In genomic region chr14:97586962-97587361, GRCm38 (mm10) we compare ENCODE assay signal across 9 mouse cellular contexts.
DNase-seq lines count a peak whose midpoint lies in the region; ATAC-seq and TF ChIP-seq lines count a peak whose summit lies in the region.
"Had no signal": no experiment of that assay in that cellular context is flagged by ENCODE, and none has a peak within 500 bp of the region (broad histone marks: within the 10 kb centered on the region; RNA-seq: fewer than 3 reads in every experiment).

No protein-coding gene starts in this region.

- no peak overlapping the region for H3K9ac ChIP-seq in lung, postnatal 0 days (replicated peaks; ENCODE audit: low read depth)
- H3K9ac ChIP-seq in forebrain, embryonic 14.5 days (ENCODE audit: low read length) = no peak overlapping the region
- H3K9ac ChIP-seq in stomach, postnatal 0 days (ENCODE audit: low read length) = no peak overlapping the region
- H3K9ac ChIP-seq in heart, embryonic 12.5 days = no peak overlapping the region
- H3K9ac ChIP-seq: embryonic facial prominence, embryonic 12.5 days; liver, embryonic 15.5 days had no signal

- ATAC-seq in lung, postnatal 0 days = peak; percentile 56; the same call in 1 of the 2 replicates
- ATAC-seq in forebrain, embryonic 14.5 days = peak; percentile 29; the same call in 1 of the 2 replicates
- no peak for ATAC-seq in stomach, postnatal 0 days (ENCODE audit: low FRiP score, low TSS enrichment)
- ATAC-seq in heart, embryonic 12.5 days (ENCODE audit: insufficient number of reproducible peaks, low FRiP score) = no peak

- WGBS in lung, postnatal 0 days = 16% methylated on average over 4 of the region's 4 CpGs
- WGBS in forebrain, embryonic 14.5 days = 3% methylated on average over 4 of the region's 4 CpGs
- 21% methylated on average over 4 of the region's 4 CpGs for WGBS in stomach, postnatal 0 days
- WGBS in heart, embryonic 12.5 days = 32% methylated on average over 4 of the region's 4 CpGs

- H3K27me3 ChIP-seq in lung, postnatal 0 days (replicated peaks; ENCODE audit: insufficient read depth, low read length) = no peaks in the 10 kb centered on the region
- H3K27me3 ChIP-seq in forebrain, embryonic 14.5 days (replicated peaks; ENCODE audit: control insufficient read depth, insufficient read depth, low read length) = no peaks in the 10 kb centered on the region; the same call in 1 of the 2 replicates
- H3K27me3 ChIP-seq in stomach, postnatal 0 days (ENCODE audit: control insufficient read depth, insufficient read depth, low read length) = no peaks in the 10 kb centered on the region
- H3K27me3 ChIP-seq in heart, embryonic 12.5 days (replicated peaks) = no peaks in the 10 kb centered on the region
- H3K27me3 ChIP-seq: embryonic facial prominence, embryonic 12.5 days; liver, embryonic 15.5 days had no signal

- no peak overlapping the region for H3K4me3 ChIP-seq in lung, postnatal 0 days (ENCODE audit: low read depth, low read length)
- no peak overlapping the region for H3K4me3 ChIP-seq in forebrain, embryonic 14.5 days (ENCODE audit: low read depth, low read length)
- no peak overlapping the region for H3K4me3 ChIP-seq in stomach, postnatal 0 days (ENCODE audit: low read depth, low read length)
- H3K4me3 ChIP-seq in heart, embryonic 12.5 days = no peak overlapping the region
- H3K4me3 ChIP-seq: embryonic facial prominence, embryonic 12.5 days; liver, embryonic 15.5 days had no signal

- H3K27ac ChIP-seq in lung, postnatal 0 days (ENCODE audit: low read length) = no peak overlapping the region
- H3K27ac ChIP-seq in forebrain, embryonic 14.5 days (ENCODE audit: low read depth, low read length) = no peak overlapping the region
- no peak overlapping the region for H3K27ac ChIP-seq in stomach, postnatal 0 days (replicated peaks)
- no peak overlapping the region for H3K27ac ChIP-seq in heart, embryonic 12.5 days (ENCODE audit: poor library complexity, severe bottlenecking)
- H3K27ac ChIP-seq: embryonic facial prominence, embryonic 12.5 days; liver, embryonic 15.5 days had no signal

- no peaks in the 10 kb centered on the region for H3K4me1 ChIP-seq in lung, postnatal 0 days (ENCODE audit: insufficient read depth, low read depth, low read length)
- peaks cover 7% of the 10 kb centered on the region for H3K4me1 ChIP-seq in forebrain, embryonic 14.5 days (ENCODE audit: control insufficient read depth, insufficient read depth, low read length)
- H3K4me1 ChIP-seq in stomach, postnatal 0 days (replicated peaks; ENCODE audit: control insufficient read depth, insufficient read depth) = no peaks in the 10 kb centered on the region
- no peaks in the 10 kb centered on the region for H3K4me1 ChIP-seq in heart, embryonic 12.5 days (replicated peaks)
- H3K4me1 ChIP-seq: embryonic facial prominence, embryonic 12.5 days; liver, embryonic 15.5 days had no signal

- no peak for TF ChIP-seq EP300 in lung, postnatal 0 days (IDR thresholded peaks at IDR 0.05)
- no peak for TF ChIP-seq EP300 in stomach, postnatal 0 days (optimal IDR thresholded peaks at IDR 0.05)

- H3K36me3 ChIP-seq in lung, postnatal 0 days (ENCODE audit: insufficient read depth, low read length) = no peaks in the 10 kb centered on the region
- H3K36me3 ChIP-seq in forebrain, embryonic 14.5 days (ENCODE audit: control insufficient read depth, insufficient read depth, low read length) = no peaks in the 10 kb centered on the region
- no peaks in the 10 kb centered on the region for H3K36me3 ChIP-seq in stomach, postnatal 0 days (ENCODE audit: control insufficient read depth, insufficient read depth, low read length)
- H3K36me3 ChIP-seq in heart, embryonic 12.5 days = no peaks in the 10 kb centered on the region
- H3K36me3 ChIP-seq: embryonic facial prominence, embryonic 12.5 days; liver, embryonic 15.5 days had no signal

- H3K9me3 ChIP-seq in lung, postnatal 0 days (ENCODE audit: low read length) = no peaks in the 10 kb centered on the region
- H3K9me3 ChIP-seq in forebrain, embryonic 14.5 days (replicated peaks; ENCODE audit: control insufficient read depth, low read length) = no peaks in the 10 kb centered on the region
- H3K9me3 ChIP-seq in stomach, postnatal 0 days (ENCODE audit: control insufficient read depth, low read length) = no peaks in the 10 kb centered on the region
- no peaks in the 10 kb centered on the region for H3K9me3 ChIP-seq in heart, embryonic 12.5 days (replicated peaks)
- H3K9me3 ChIP-seq: embryonic facial prominence, embryonic 12.5 days; liver, embryonic 15.5 days had no signal

- no peak overlapping the region for H3K4me2 ChIP-seq in lung, postnatal 0 days (replicated peaks; ENCODE audit: low read depth, low read length)
- no peak overlapping the region for H3K4me2 ChIP-seq in forebrain, embryonic 14.5 days (ENCODE audit: low read length)
- H3K4me2 ChIP-seq in stomach, postnatal 0 days (replicated peaks; ENCODE audit: low read depth) = no peak overlapping the region
- no peak overlapping the region for H3K4me2 ChIP-seq in heart, embryonic 12.5 days
- H3K4me2 ChIP-seq: embryonic facial prominence, embryonic 12.5 days; liver, embryonic 15.5 days had no signal

- DNase-seq in lung, postnatal 0 days (ENCODE audit: low spot score) = peak; percentile 47
- no peak for DNase-seq in lung, postnatal 14 days
- peak; percentile 55 for DNase-seq in forebrain, embryonic 14.5 days (ENCODE audit: low spot score)
- peak; percentile 4 for DNase-seq in lung, postnatal 10 days
- no peak for DNase-seq in stomach, postnatal 0 days (ENCODE audit: low spot score)
- DNase-seq in thymus, postnatal 0 days (ENCODE audit: low spot score) = no peak

- peak; percentile 72 for TF ChIP-seq CTCF in lung, postnatal 0 days (IDR thresholded peaks at IDR 0.05)
- TF ChIP-seq CTCF in stomach, postnatal 0 days (IDR thresholded peaks at IDR 0.05; ENCODE audit: low read depth) = peak; percentile 77

Comparison
In these comparisons a context has a peak if more than half of its experiments do, and no peak if none do; other contexts are left out.
1. DNase-seq: peak in lung, postnatal 0 days (single experiment), forebrain, embryonic 14.5 days (single experiment) and lung, postnatal 10 days (single experiment); none in lung, postnatal 14 days (single experiment), stomach, postnatal 0 days (single experiment) and thymus, postnatal 0 days (single experiment).
2. ATAC-seq: peak in lung, postnatal 0 days (single experiment) and forebrain, embryonic 14.5 days (single experiment); none in stomach, postnatal 0 days (single experiment) and heart, embryonic 12.5 days (single experiment).